In genomic region chr16:92336280-92336679, GRCm38 (mm10) we compare ENCODE assay signal across 7 mouse cellular contexts. TPM values are rescaled to one million over a fixed set of nuclear protein-coding genes. Genes with fewer than 3 reads are reported as not detected.
DNase-seq lines count a peak whose midpoint lies in the region; ATAC-seq and TF ChIP-seq lines count a peak whose summit lies in the region.

No protein-coding gene starts in this region.

- H3K27ac ChIP-seq in forebrain, embryonic 14.5 days (ENCODE audit: low read depth, low read length), result no peak overlapping the region
- H3K27ac ChIP-seq in hindbrain, postnatal 0 days, result no peak overlapping the region
- no peak overlapping the region for H3K27ac ChIP-seq in left cerebral cortex, adult 2 months

- no peak overlapping the region for H3K9ac ChIP-seq in forebrain, embryonic 14.5 days (ENCODE audit: low read length)
- no peak overlapping the region for H3K9ac ChIP-seq in hindbrain, postnatal 0 days (replicated peaks; ENCODE audit: low read length)

- 6% methylated on average over 9 of the region's 9 CpGs for WGBS in forebrain, embryonic 14.5 days
- 6% methylated on average over 9 of the region's 9 CpGs for WGBS in hindbrain, postnatal 0 days

- intact Hi-C loops in left cerebral cortex, adult 2 months (cut with DNase I), result loop anchor here (1.0 kb wide), 1 partner anchor 22 kb away; no protein-coding TSS in a partner anchor

- peak; percentile 96 for TF ChIP-seq CTCF in hindbrain, postnatal 0 days (IDR thresholded peaks at IDR 0.05; ENCODE audit: low read depth)
- peak; percentile 86 for TF ChIP-seq CTCF in left cerebral cortex, adult 2 months (IDR thresholded peaks at IDR 0.05)

- H3K4me2 ChIP-seq in forebrain, embryonic 14.5 days (ENCODE audit: low read length), result no peak overlapping the region
- H3K4me2 ChIP-seq in hindbrain, postnatal 0 days (ENCODE audit: low read depth, low read length), result no peak overlapping the region

- H3K27me3 ChIP-seq in forebrain, embryonic 14.5 days (replicated peaks; ENCODE audit: control insufficient read depth, insufficient read depth, low read length), result 0 out of 2 replicates have a peak, but pooled peaks cover 4% of the 10 kb centered on the region
- H3K27me3 ChIP-seq in hindbrain, postnatal 0 days (ENCODE audit: insufficient read depth, low read length), result no peaks in the 10 kb centered on the region

- peak; percentile 45; the same call in 1 of the 2 replicates for ATAC-seq in forebrain, embryonic 14.5 days
- ATAC-seq in hindbrain, postnatal 0 days, result peak; percentile 60; the same call in 1 of the 2 replicates

- DNase-seq in T-cell, adult 2 months (ENCODE audit: low spot score), result peak; percentile 40
- DNase-seq in cerebellum, adult 11 months, result peak; percentile 72
- peak; percentile 86 for DNase-seq in forebrain, embryonic 14.5 days (ENCODE audit: low spot score)
- DNase-seq in hindbrain, postnatal 0 days (ENCODE audit: low spot score), result peak; percentile 91
- DNase-seq in left cerebral cortex, adult 2 months (ENCODE audit: extremely low spot score in 1 of 2, low spot score in 2 of 2), result peak; percentile 66 to 81
- peak; percentile 93 for DNase-seq in mesoderm, embryonic 11.5 days (ENCODE audit: low read depth, low spot score)
- peak; percentile 61 for DNase-seq in skeletal muscle tissue, adult 2 months (ENCODE audit: low read depth, low spot score)

- no peaks in the 10 kb centered on the region for H3K36me3 ChIP-seq in forebrain, embryonic 14.5 days (ENCODE audit: control insufficient read depth, insufficient read depth, low read length)
- H3K36me3 ChIP-seq in hindbrain, postnatal 0 days (ENCODE audit: insufficient read depth, low read length), result no peaks in the 10 kb centered on the region

- no peak overlapping the region for H3K4me3 ChIP-seq in forebrain, embryonic 14.5 days (ENCODE audit: low read depth, low read length)
- no peak overlapping the region for H3K4me3 ChIP-seq in hindbrain, postnatal 0 days (ENCODE audit: low read length)
- H3K4me3 ChIP-seq in left cerebral cortex, adult 2 months, result no peak overlapping the region

- no peaks in the 10 kb centered on the region for H3K9me3 ChIP-seq in forebrain, embryonic 14.5 days (replicated peaks; ENCODE audit: control insufficient read depth, low read length)
- H3K9me3 ChIP-seq in hindbrain, postnatal 0 days (ENCODE audit: low read length), result no peaks in the 10 kb centered on the region

- no peaks in the 10 kb centered on the region for H3K4me1 ChIP-seq in forebrain, embryonic 14.5 days (ENCODE audit: control insufficient read depth, insufficient read depth, low read length)
- no peaks in the 10 kb centered on the region for H3K4me1 ChIP-seq in hindbrain, postnatal 0 days (ENCODE audit: insufficient read depth, low read length)

RNA-seq across cellular contexts. Expression of gene Fam243, which starts 15.0 kb away (rescaled TPM):
- 0.13 TPM in 1 of 2 replicates, not detected in the other for polyA plus RNA-seq in forebrain, embryonic 14.5 days (2014; fragmentation: Nextera tagmentation; extraction: Ambion mirVana)
- not detected in 2 replicates for total RNA-seq in hindbrain, postnatal 0 days (2014; rRNA removed)
- not detected in 2 replicates for polyA plus RNA-seq in hindbrain, postnatal 0 days (2015; fragmentation: Nextera tagmentation; extraction: Ambion mirVana)
- not detected for total RNA-seq in left cerebral cortex, adult 2 months (2021)

RNA-seq across cellular contexts. Expression of gene Kcne1, which starts 23.0 kb away (rescaled TPM):
- polyA plus RNA-seq in forebrain, embryonic 14.5 days (2014; fragmentation: Nextera tagmentation; extraction: Ambion mirVana), result 0.10 TPM in 1 of 2 replicates, not detected in the other
- 0.05 TPM in 1 of 2 replicates, not detected in the other for total RNA-seq in hindbrain, postnatal 0 days (2014; rRNA removed)
- polyA plus RNA-seq in hindbrain, postnatal 0 days (2015; fragmentation: Nextera tagmentation; extraction: Ambion mirVana), result 0.16 and 0.42 TPM in 2 replicates
- not detected for total RNA-seq in left cerebral cortex, adult 2 months (2021)

RNA-seq across cellular contexts. Expression of gene Smim11, which starts 35.2 kb away (rescaled TPM):
- 95.3 and 110 TPM in 2 replicates for polyA plus RNA-seq in forebrain, embryonic 14.5 days (2014; fragmentation: Nextera tagmentation; extraction: Ambion mirVana)
- total RNA-seq in hindbrain, postnatal 0 days (2014; rRNA removed), result 1.5 and 10.4 TPM in 2 replicates
- polyA plus RNA-seq in hindbrain, postnatal 0 days (2015; fragmentation: Nextera tagmentation; extraction: Ambion mirVana), result 56.0 and 73.6 TPM in 2 replicates
- total RNA-seq in left cerebral cortex, adult 2 months (2021), result 10 to 100 TPM; 15.2 to 20.8 TPM

RNA-seq across cellular contexts. Expression of gene Kcne2, which starts 44.1 kb away (rescaled TPM):
- 17.6 and 19.4 TPM in 2 replicates for polyA plus RNA-seq in forebrain, embryonic 14.5 days (2014; fragmentation: Nextera tagmentation; extraction: Ambion mirVana)
- 4.7 and 8.2 TPM in 2 replicates for total RNA-seq in hindbrain, postnatal 0 days (2014; rRNA removed)
- 19.1 and 19.3 TPM in 2 replicates for polyA plus RNA-seq in hindbrain, postnatal 0 days (2015; fragmentation: Nextera tagmentation; extraction: Ambion mirVana)
- total RNA-seq in left cerebral cortex, adult 2 months (2021), result under 1 TPM; 0.21 to 0.61 TPM

Comparison
In these comparisons a context has a peak if more than half of its experiments do, and no peak if none do; other contexts are left out.
1. DNase-seq: peak in every context shown above with its lines; median percentile 93 in mesoderm, embryonic 11.5 days; 91 in hindbrain, postnatal 0 days; 86 in forebrain, embryonic 14.5 days; 74 in left cerebral cortex, adult 2 months; 72 in cerebellum, adult 11 months; 61 in skeletal muscle tissue, adult 2 months; 40 in T-cell, adult 2 months.